Mouse (Mus musculus) left cerebral cortex, adult 18-20 months (tissue): ENCODE results near the gene Prrt1. TPM values are rescaled to one million over a fixed set of nuclear protein-coding genes. Genes with fewer than 3 reads are reported as not detected.

Experiments used
- DNase-seq, 2 experiments: peaks; one replicate each; pipeline ENCODE4 v3.0.0; 2021 to 2022; ENCODE audit warnings: low spot score in 2 of 2, mixed read lengths in 1 of 2
- total RNA-seq, 2 experiments: library from RNA; stranded (reverse); gene quantifications; 2 replicates each; pipeline ENCODE4 v1.2.3; 2021

Prrt1 gene
- total RNA-seq, 2 experiments from 2014 or later, result 131 to 147 TPM

DNA sequence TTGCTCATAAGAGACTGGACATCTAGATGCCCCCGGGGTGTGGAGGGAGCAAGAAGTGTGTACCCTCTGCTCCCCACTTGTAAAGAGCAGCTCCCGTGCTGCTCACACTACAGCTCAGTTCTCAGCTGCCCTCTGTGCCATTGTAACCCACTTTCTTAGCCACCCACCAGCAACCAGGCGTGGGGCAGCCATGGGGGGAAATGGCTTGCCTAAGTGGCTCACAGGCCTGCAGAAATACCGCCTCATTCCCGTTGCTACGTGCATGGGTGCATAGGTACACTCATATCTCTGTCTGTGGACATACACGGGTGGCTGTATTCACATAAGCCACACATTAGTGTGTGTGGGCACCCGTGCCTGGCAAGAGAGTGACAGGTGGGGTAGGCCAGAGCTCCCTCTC is 33.6 kb downstream of the Prrt1 start:
- DNase-seq, result no peak

DNA sequence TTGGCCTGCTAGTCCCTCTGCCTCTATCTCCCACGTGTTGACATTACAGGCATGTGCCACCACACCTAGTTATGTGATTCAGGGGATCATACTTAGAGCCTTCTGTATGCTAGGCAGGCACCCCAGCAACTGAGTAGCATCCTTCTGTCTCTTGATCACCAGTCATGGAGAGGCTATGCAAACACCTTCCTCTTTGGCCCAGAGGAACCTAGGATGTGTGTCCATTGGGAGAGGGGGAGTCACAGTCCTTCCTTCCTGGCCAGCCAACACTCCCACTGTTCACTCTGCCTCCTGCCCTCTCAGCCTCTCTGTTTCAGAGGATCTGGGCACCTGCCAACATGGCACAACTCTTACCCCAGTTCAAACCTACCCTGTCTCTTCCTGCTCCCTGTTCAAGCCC is 34.2 kb downstream of the Prrt1 start:
- DNase-seq, result no peak

DNA sequence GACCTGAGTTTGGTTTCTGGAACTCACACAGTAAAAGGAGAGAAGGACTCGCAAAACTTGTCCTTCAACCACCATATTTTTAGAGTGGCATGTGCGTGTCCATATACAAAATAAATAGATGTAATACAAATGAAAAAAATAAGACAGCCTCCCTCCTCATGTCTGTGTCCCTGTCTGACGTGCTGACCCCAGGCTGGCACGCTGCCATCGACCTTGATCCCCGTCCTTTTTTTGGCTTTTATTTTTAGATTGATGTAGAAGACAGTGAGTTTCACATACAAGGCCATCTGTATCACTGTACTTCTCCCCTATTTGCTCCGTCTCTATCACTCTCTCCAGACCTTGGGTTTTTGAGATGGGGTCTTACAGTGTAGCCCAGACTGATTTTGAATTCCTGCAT is 35.1 kb downstream of the Prrt1 start:
- no peak for DNase-seq

DNA sequence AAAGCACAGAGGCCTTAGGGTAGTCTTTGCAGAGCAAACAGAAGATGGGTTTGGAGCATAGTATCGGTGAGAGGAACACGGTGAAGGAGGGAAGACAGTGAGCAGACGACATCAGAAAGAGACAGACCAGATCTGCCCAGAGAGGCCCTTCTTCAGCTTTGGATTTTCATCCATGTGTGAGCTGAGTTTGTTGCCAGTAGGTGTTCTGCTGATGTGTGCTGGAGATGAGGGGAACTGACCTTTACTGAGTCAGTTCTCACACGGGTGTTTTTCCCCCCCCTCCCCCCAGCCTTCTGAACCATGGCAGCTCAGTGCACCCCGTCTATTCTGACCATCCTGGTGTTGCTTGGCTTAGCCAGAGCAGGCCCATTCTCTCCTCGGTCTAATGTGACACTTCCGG is 40.9 kb downstream of the Prrt1 start, which contains the start of gene Tnxb:
Gene Tnxb (plus strand): TSS at position 301 of the 400 bp plus-strand sequence.
- DNase-seq, result no peak

DNA sequence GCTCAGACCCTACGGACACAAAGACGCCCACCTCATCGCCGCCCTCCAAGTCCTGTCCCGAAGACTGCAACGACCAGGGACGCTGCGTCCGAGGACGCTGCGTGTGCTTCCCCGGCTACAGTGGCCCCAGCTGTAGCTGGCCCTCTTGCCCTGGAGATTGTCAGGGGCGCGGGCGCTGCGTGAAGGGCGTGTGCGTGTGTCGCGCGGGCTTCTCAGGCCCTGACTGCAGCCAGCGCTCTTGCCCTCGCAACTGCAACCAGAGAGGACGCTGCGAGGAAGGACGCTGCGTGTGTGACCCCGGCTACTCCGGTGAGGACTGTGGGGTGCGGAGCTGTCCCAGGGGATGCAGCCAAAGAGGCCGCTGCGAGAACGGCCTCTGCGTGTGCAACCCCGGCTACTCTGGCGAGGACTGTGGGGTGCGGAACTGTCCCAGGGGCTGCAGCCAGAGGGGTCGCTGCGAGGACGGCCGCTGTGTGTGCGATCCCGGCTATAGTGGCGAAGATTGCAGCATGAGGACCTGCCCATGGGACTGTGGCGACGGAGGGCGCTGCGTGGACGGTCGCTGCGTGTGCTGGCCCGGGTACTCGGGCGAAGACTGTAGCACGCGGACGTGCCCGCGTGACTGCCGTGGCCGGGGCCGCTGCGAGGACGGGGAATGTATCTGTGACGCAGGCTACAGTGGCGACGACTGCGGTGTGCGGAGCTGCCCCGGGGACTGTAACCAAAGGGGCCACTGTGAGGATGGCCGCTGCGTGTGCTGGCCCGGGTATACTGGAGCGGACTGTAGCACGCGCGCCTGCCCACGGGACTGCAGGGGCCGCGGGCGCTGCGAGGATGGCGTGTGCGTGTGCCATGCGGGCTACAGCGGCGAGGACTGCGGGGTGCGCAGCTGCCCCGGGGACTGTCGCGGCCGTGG is 42.1 kb downstream of the Prrt1 start:
- DNase-seq, result no peak

DNA sequence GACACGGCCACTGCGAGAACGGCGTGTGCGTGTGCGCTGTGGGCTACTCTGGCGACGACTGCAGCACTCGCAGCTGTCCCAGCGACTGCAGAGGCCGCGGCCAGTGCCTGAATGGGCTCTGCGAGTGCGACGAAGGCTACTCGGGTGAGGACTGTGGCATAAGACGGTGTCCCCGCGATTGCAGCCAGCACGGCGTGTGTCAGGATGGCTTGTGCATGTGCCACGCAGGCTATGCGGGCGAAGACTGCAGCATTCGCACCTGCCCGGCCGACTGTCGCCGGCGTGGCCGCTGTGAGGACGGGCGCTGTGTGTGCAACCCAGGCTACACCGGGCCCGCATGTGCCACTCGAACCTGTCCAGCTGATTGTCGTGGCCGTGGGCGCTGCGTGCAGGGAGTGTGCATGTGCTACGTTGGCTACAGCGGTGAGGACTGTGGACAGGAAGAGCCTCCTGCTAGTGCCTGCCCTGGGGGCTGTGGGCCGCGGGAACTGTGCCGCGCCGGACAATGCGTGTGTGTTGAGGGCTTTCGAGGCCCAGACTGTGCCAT is 43.0 kb downstream of the Prrt1 start:
- DNase-seq, result no peak

DNA sequence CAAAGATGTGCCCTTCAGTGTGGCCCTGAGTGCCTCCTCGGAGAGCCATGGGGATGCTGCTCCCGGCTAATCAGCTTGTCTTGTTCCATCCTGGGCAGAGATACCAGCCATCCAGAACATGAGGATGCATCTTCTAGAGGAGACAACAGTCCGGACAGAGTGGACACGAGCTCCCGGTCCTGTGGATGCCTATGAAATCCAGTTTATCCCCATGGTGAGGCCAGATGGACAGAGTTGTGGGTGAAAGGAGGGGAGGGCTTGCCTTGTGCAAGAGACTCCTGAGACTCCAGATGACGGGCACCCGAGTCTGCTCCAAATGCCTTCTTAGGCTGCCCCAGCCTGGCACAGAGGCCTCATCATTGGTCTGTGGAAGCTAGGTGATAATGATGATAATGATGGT is 43.8 kb downstream of the Prrt1 start:
- DNase-seq, result no peak

DNA sequence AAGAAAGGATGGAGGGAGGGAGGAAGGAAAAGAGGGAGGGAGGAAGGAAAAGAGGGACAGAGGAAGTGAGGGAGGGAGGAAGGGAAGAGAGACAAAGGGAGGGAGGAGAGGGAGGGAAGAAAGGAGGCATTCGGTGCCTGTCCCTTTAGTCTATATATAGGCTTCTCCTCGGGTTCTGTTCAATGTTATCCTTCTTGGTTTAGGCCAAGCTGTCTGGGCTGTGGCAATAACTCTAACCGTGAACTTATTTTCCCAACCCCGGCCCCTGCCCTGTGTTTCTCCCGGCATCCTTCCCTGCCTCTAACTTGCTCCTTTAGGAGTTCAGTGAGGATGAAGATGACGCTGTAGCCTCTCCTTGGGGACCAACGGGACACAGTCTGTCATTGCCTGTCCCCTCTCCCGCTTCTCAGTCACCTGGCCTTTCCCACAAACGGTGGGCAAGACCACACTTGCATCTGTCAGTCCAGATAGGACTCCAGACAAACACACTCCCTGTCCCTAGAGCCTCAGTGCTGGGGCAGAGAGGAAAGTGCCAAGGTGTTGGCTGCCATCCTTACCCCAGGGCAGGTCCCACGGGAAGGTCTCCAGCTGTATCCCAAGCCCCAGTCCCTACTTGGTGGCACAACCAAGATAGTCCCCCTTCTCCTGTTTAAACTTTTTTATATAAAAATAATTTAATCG is 45.3 kb downstream of the Prrt1 start:
- DNase-seq, result no peak

DNA sequence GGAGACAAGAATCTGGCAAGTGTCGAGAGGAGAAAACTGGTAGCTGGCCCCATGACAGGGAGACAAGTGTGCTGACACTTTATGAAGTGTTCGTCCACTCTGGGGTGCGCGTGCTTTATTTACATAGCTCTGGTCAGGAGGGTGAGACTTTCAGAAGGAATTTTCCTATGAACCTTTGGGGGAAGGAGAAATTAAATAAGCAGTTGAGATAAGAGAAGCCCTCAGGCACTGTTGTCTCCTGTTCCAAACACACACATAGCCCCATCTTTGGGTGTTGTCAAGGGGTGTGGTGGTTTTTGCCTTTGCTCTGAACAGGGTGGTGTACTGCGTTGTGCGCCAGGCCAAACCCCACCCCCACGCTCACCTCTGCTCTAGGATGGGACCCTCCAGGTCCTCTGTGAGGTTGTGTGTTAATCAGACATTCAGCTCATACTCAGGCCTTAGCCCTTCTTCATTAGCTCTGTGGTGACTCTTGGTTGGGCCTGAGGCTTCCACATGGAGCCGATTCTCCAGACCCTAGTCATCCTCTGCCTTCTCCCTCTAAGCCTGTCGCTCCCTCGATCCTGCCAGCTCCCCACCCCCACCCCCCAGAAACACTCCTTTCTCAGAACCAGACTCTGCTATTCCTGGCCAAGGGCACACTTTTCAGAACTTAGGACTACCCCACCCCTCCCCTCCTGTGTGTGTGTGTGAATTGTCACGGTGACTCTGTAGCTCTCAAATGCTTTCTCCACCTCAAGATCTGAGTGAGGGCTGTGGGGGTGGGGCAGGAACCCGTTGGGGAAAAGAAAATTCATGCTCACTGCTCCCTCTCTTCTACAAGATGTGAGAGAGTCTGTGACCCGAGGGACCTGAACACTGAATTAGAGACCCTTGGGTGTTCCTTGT is 46.1 kb downstream of the Prrt1 start:
- no peak for DNase-seq

DNA sequence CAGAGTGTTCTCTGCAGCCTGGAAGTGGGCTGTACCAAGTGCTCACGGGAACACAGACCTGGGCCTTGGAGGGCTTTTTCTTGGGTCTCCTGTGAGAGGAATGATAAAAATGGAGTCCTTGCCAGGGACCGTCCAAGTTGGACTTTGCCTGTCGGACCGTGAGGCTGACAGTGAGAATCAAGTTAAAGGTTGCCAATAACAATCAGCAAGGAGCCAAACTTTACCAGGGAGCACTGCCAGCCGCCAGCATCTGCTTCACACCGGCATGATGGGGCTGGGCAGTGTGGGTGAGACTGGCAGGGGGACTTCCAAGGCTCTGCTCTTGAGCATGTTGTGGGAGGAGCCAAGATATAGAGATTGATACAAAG is 46.7 kb downstream of the Prrt1 start:
- DNase-seq, result no peak

DNA sequence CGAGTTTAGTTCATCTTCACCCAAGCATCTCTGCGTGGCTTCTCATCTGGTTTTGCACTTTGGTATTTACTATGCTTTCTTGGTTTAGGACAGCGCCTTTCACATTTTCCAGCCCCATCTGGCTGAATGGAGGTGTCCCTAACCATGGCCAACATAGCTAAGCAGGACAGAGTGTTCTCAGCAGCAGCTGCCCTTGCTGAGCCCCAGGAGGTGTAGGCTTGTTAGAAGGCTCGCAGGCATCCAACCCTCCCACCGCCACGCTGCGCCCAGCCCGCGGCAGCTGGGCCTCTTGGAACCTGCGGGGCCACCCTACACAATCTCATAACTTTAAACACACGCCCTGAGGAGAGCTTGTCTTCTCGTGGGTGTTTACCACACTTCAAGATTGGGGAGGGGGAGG is 47.3 kb downstream of the Prrt1 start:
- no peak for DNase-seq

DNA sequence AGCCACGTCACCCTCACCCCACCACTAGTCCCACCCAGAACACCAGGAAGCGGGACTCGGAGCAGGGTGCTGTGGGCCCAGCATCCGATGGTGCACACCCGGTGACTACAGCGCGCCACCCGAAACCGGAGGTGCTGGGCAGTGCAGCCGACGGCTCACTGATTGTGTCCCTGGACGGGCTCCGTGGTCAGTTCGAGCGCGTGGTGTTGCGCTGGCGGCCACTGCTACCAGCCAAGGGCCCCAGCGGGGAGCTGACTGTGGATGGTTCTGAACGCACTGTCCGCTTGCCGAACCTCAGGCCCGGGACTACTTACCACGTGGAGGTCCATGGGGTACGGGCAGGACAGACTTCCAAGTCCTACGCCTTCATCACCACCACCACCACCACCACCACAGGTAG is 50.9 kb downstream of the Prrt1 start:
- DNase-seq, result no peak

DNA sequence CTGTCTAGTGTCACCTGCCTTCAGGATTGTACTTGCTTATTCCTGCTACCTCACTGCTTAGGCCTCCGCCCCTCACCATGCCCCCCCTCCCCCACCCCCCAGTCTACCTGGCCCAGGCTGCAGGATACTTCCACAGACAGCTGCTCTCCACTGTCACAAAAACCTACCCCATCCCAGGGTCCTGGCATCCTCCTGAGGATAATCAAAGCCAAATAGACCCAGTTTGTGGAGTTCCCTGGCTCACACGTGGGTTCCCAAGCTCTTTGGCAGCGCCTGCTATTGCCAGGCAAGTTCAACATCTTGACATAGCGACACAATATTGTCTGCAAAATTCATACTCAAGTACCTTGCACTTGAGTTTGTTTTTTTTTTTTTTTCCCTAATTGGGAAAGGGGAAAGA is 51.3 kb downstream of the Prrt1 start:
- DNase-seq, result no peak

DNA sequence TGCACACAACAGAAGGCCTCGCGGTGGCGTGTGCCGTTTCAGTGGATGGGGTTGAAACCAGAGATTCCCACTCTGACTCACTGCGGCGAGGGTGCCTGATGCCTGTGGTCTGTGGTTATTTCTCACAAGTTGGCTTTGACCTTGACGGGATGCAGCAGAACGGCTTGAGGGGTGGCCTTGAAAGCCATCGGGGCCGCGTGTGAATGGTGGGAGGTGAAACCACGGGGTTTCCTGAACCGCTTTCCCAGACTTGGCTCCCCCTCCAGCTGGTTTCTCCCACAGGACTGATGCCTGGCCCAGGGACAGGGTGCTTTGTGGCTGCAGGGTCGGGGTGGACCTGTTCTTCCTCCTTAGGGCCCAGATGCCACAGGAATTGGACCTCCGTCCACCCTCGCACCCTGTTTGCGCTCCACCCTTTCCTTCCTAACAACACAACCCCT is 51.8 kb downstream of the Prrt1 start:
- DNase-seq, result no peak

DNA sequence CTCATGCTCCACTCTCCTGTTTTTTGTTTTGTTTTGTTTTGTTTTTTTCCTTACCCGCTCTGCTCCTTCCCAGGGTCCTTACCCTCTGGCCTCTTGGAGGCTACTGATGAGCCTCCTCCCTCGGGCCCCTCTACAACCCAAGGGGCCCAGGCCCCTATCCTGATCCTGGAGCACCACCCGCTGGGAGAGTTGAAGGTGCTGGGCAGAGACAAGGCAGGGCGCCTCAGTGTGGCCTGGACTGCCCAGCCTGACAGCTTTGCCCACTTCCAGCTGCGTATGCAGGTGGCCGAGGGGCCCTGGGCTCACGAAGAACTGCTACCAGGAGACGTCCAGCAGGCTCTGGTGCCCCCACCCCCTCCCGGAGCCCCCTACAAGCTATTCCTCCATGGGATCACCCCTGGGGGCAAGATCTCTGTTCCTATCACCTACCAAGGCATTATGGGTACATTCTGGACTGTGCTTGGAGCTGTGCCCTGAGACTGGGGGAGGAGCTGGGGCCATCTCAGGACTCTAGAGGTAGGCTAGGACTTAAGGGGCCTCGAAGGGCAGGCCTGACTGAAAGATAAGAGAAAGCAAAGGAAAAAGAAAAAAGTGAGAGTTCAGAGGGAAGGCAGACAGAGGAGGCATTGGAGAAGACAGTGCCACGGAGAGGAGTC is 52.7 kb downstream of the Prrt1 start:
- no peak for DNase-seq

Other genes with a start within 250 kb of the Prrt1 start
- 1 to 10 TPM; 2.1 to 4.4 TPM for gene BC051142, start 230.7 kb upstream of the Prrt1 start, total RNA-seq
- gene Btnl4, start 152.2 kb upstream of the Prrt1 start, total RNA-seq, result not detected
- not detected for gene Btnl6, start 112.2 kb upstream of the Prrt1 start, total RNA-seq
- gene Notch4, start 65.3 kb upstream of the Prrt1 start, total RNA-seq, result 1 to 10 TPM; 6.1 to 9.0 TPM
- gene Gpsm3, start 39.7 kb upstream of the Prrt1 start, total RNA-seq, result 1 to 10 TPM; 2.5 to 3.0 TPM
- gene Pbx2, start 38.3 kb upstream of the Prrt1 start, total RNA-seq, result 10 to 100 TPM; 58.4 to 64.5 TPM
- gene Ager, start 31.7 kb upstream of the Prrt1 start, total RNA-seq, result under 1 TPM; 0.45 to 0.58 TPM
- 10 to 100 TPM; 74.2 to 75.9 TPM for gene Rnf5, start 25.8 kb upstream of the Prrt1 start, total RNA-seq
- gene Agpat1, start 25.3 kb upstream of the Prrt1 start, total RNA-seq, result 100 to 1,000 TPM; 165 to 169 TPM
- 1 to 10 TPM; 3.2 to 3.4 TPM for gene Egfl8, start 13.6 kb upstream of the Prrt1 start, total RNA-seq
- gene Ppt2, start 1.0 kb upstream of the Prrt1 start, total RNA-seq, result 10 to 100 TPM; 43.6 to 47.2 TPM
- 10 to 100 TPM; 11.4 to 14.3 TPM for gene Fkbpl, start 15.2 kb downstream of the Prrt1 start, total RNA-seq
- gene Atf6b, start 17.6 kb downstream of the Prrt1 start, total RNA-seq, result 10 to 100 TPM; 60.1 to 63.2 TPM
- 1 to 10 TPM; 1.6 to 1.9 TPM for gene Tnxb, start 41.0 kb downstream of the Prrt1 start, total RNA-seq
- gene C4b, start 114.3 kb downstream of the Prrt1 start, total RNA-seq, result 10 to 100 TPM; 29.6 to 32.7 TPM
- gene Cyp21a1, start 175.0 kb downstream of the Prrt1 start, total RNA-seq, result not detected
- gene Stk19, start 207.4 kb downstream of the Prrt1 start, total RNA-seq, result 10 to 100 TPM; 49.7 to 53.0 TPM
- gene Dxo, start 207.5 kb downstream of the Prrt1 start, total RNA-seq, result 10 to 100 TPM; 32.1 to 37.8 TPM
- gene Skiv2l, start 220.7 kb downstream of the Prrt1 start, total RNA-seq, result 10 to 100 TPM; 62.2 to 63.9 TPM
- gene Nelfe, start 220.9 kb downstream of the Prrt1 start, total RNA-seq, result 10 to 100 TPM; 33.8 to 39.7 TPM
- under 1 TPM; 0.16 to 0.26 TPM for gene Cfb, start 233.0 kb downstream of the Prrt1 start, total RNA-seq
- gene Zbtb12, start 249.9 kb downstream of the Prrt1 start, total RNA-seq, result 1 to 10 TPM; 7.4 to 7.8 TPM